Mouse (Mus musculus): ENCODE results near the gene Lig1. TPM values are rescaled to one million over a fixed set of nuclear protein-coding genes. Genes with fewer than 3 reads are reported as not detected.

Gene Lig1
- polyA plus RNA-seq (2012; rRNA removed): 3.4 TPM in 2 replicates

DNA sequence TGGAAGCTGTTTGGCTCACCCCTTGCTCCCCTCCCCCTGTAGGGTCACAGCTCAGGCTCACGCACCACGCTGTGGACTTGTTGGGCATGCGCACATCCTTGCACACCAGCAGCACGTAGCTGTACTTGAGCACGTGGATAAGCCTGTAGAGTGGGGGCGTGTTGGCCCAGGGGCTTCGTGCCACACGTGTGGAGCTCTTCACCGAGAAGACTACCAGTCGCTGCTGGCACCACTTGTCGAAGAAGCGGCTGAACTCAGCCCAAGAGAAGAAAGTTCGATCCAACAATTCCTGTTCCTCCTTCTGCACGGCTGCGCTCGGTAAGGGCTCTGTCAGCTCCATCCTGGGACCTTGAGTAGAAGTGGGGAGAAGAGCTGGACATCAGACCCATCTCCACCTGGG, at the start of gene Lig1:
Lig1 (plus strand) TSS at position 203 of the 400 bp plus-strand sequence.
- WGBS: 98% methylated on average over 16 of the region's 16 CpGs

GRCm38 (mm10) chr7:13260746-13261700, 16.1 kb upstream of the Lig1 start:
- Histone ChIP-seq H3K27me3 (replicated peaks; ENCODE audit: control insufficient read depth, insufficient read depth, low read length) (no peaks in the 10 kb centered on the region), H3K4me1 (ENCODE audit: control insufficient read depth, insufficient read depth, low read length) (no peaks in the 10 kb centered on the region), H3K36me3 (ENCODE audit: control insufficient read depth, insufficient read depth, low read length) (no peaks in the 10 kb centered on the region), H3K4me3 (ENCODE audit: insufficient read depth, low read depth, low read length) (no peak overlapping the region), H3K27ac (ENCODE audit: insufficient read depth, low read depth, low read length) (no peak overlapping the region)
- WGBS: 57% methylated on average over 50 of the region's 50 CpGs
- no peak for TF ChIP-seq CTCF (conservative IDR thresholded peaks at IDR 0.05; ENCODE audit: insufficient read depth, insufficient read length, low read depth, low read length)
- no peak for DNase-seq

More for the DNA sequence above, at the start of gene Lig1:
- Histone ChIP-seq H3K4me1 (ENCODE audit: control insufficient read depth, insufficient read depth, low read length) (no peaks in the 10 kb centered on the region; the same call in 1 of the 2 replicates), H3K27me3 (replicated peaks; ENCODE audit: control insufficient read depth, insufficient read depth, low read length) (no peaks in the 10 kb centered on the region), H3K27ac (ENCODE audit: insufficient read depth, low read depth, low read length) (no peak within 1 kb of the TSS), H3K4me3 (ENCODE audit: insufficient read depth, low read depth, low read length) (peak within 1 kb of the TSS; percentile 99), H3K36me3 (ENCODE audit: control insufficient read depth, insufficient read depth, low read length) (no peaks in the 10 kb centered on the region)
- TF ChIP-seq CTCF (conservative IDR thresholded peaks at IDR 0.05; ENCODE audit: insufficient read depth, insufficient read length, low read depth, low read length): no peak
- no peak for DNase-seq

DNA sequence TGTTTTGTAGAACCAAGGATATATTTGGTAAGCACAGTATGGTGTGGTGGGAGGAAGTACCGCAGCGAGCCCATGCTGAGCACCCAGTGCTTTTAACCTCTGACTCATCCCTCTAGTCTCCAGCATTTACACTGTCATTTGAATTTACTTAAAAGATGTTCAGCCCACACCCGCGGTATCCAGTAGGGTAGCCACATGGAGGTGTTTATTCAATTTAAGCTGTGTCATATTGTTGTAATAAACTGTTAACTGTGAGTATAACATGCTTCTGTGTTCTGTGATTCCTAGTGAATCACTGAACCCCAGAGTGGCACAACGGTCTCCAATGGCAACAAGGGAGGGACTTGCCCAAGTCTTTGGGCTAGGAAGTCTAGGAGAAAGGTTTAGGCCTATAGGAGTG, 13.2 kb upstream of the Lig1 start:
- 88% methylated on average over 5 of the region's 5 CpGs for WGBS
- Histone ChIP-seq H3K4me1 (ENCODE audit: control insufficient read depth, insufficient read depth, low read length) (no peaks in the 10 kb centered on the region), H3K4me3 (ENCODE audit: insufficient read depth, low read depth, low read length) (no peak overlapping the region), H3K27me3 (replicated peaks; ENCODE audit: control insufficient read depth, insufficient read depth, low read length) (no peaks in the 10 kb centered on the region), H3K36me3 (ENCODE audit: control insufficient read depth, insufficient read depth, low read length) (no peaks in the 10 kb centered on the region), H3K27ac (ENCODE audit: insufficient read depth, low read depth, low read length) (no peak overlapping the region)
- no peak for TF ChIP-seq CTCF (conservative IDR thresholded peaks at IDR 0.05; ENCODE audit: insufficient read depth, insufficient read length, low read depth, low read length)
- no peak for TF ChIP-seq POLR2A (IDR thresholded peaks at IDR 0.05; ENCODE audit: low read depth, low read length)
- DNase-seq: no peak

DNA sequence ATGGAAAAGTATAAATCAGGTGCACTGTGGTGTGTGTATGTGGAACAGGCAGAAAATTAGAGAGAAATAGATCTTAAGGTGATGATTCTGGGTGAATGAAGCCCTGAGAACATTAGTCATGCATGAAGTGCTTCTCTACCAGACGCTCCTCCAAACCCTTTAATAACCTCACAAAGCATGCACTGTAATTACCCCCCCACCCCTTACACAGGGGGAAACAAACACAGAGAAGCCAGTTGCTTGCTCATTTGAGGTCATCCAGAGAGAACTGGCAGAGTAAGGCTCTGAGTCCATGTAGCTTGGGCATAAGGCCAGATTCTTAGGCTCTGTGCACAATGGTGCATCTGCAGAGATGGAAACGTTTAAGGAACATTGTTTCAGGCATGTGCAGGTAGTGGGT, 12.7 kb upstream of the Lig1 start:
- no peak overlapping the region for H3K27ac ChIP-seq (ENCODE audit: insufficient read depth, low read depth, low read length)
- no peak for DNase-seq
- no peaks in the 10 kb centered on the region for H3K4me1 ChIP-seq (ENCODE audit: control insufficient read depth, insufficient read depth, low read length)
- no peaks in the 10 kb centered on the region for H3K27me3 ChIP-seq (replicated peaks; ENCODE audit: control insufficient read depth, insufficient read depth, low read length)
- H3K36me3 ChIP-seq (ENCODE audit: control insufficient read depth, insufficient read depth, low read length): no peaks in the 10 kb centered on the region
- no peak overlapping the region for H3K4me3 ChIP-seq (ENCODE audit: insufficient read depth, low read depth, low read length)
- WGBS: 40% methylated on average over 2 of the region's 2 CpGs
- TF ChIP-seq POLR2A (IDR thresholded peaks at IDR 0.05; ENCODE audit: low read depth, low read length) (no peak), CTCF (conservative IDR thresholded peaks at IDR 0.05; ENCODE audit: insufficient read depth, insufficient read length, low read depth, low read length) (no peak)

- no peak overlapping the region for H3K27ac ChIP-seq (ENCODE audit: insufficient read depth, low read depth, low read length)
- no peaks in the 10 kb centered on the region for H3K4me1 ChIP-seq (ENCODE audit: control insufficient read depth, insufficient read depth, low read length)
- TF ChIP-seq POLR2A (IDR thresholded peaks at IDR 0.05; ENCODE audit: low read depth, low read length): no peak
- no peak for TF ChIP-seq CTCF (conservative IDR thresholded peaks at IDR 0.05; ENCODE audit: insufficient read depth, insufficient read length, low read depth, low read length)
- no peak for DNase-seq
- no peaks in the 10 kb centered on the region for H3K36me3 ChIP-seq (ENCODE audit: control insufficient read depth, insufficient read depth, low read length)
- WGBS: 76% methylated on average over 4 of the region's 4 CpGs
- no peaks in the 10 kb centered on the region for H3K27me3 ChIP-seq (replicated peaks; ENCODE audit: control insufficient read depth, insufficient read depth, low read length)
- no peak overlapping the region for H3K4me3 ChIP-seq (ENCODE audit: insufficient read depth, low read depth, low read length)
Observed at GRCm38 (mm10) chr7:13268749-13269260, 8.3 kb upstream of the Lig1 start.

- no peak overlapping the region for H3K27ac ChIP-seq (ENCODE audit: insufficient read depth, low read depth, low read length)
- H3K4me3 ChIP-seq (ENCODE audit: insufficient read depth, low read depth, low read length): no peak overlapping the region
- no peak for DNase-seq
- H3K4me1 ChIP-seq (ENCODE audit: control insufficient read depth, insufficient read depth, low read length): no peaks in the 10 kb centered on the region
- no peak for TF ChIP-seq CTCF (conservative IDR thresholded peaks at IDR 0.05; ENCODE audit: insufficient read depth, insufficient read length, low read depth, low read length)
- no peak for TF ChIP-seq POLR2A (IDR thresholded peaks at IDR 0.05; ENCODE audit: low read depth, low read length)
- H3K36me3 ChIP-seq (ENCODE audit: control insufficient read depth, insufficient read depth, low read length): no peaks in the 10 kb centered on the region
- 84% methylated on average over 11 of the region's 11 CpGs for WGBS
- H3K27me3 ChIP-seq (replicated peaks; ENCODE audit: control insufficient read depth, insufficient read depth, low read length): no peaks in the 10 kb centered on the region
Observed at GRCm38 (mm10) chr7:13269394-13269793, 7.7 kb upstream of the Lig1 start.

DNA sequence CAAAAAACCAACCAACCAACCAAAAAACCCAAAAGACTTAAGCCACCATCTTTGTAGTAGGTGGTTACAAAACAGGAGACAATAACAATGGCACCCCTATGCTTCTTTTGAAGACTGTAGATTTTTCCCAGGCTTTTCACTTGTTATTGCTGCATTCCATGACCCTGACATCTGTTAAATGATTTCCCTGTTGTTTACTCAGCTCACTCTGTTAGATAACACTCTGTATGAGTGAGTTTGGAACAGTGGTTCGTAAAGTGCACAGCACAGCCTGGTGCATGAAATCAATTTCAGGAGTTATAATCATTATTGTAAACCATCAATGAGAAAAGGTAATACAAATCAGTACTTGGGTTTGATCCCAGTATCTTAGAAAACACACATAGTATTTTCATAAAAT, 5.4 kb upstream of the Lig1 start:
- no peak for DNase-seq
- 63% methylated on average over 1 of the region's 1 CpGs for WGBS
- Histone ChIP-seq H3K27me3 (replicated peaks; ENCODE audit: control insufficient read depth, insufficient read depth, low read length) (no peaks in the 10 kb centered on the region), H3K36me3 (ENCODE audit: control insufficient read depth, insufficient read depth, low read length) (no peaks in the 10 kb centered on the region), H3K4me3 (ENCODE audit: insufficient read depth, low read depth, low read length) (no peak overlapping the region), H3K4me1 (ENCODE audit: control insufficient read depth, insufficient read depth, low read length) (no peaks in the 10 kb centered on the region), H3K27ac (ENCODE audit: insufficient read depth, low read depth, low read length) (no peak overlapping the region)
- TF ChIP-seq POLR2A (IDR thresholded peaks at IDR 0.05; ENCODE audit: low read depth, low read length): no peak
- no peak for TF ChIP-seq CTCF (conservative IDR thresholded peaks at IDR 0.05; ENCODE audit: insufficient read depth, insufficient read length, low read depth, low read length)

All from kidney, adult 2 months (tissue).